Mouse (Mus musculus): ENCODE results near the gene Rtl8b.
A peak's percentile ranks its signal among the peaks of the same experiment; 100 is the strongest.
"Not testable (repeated sequence)": the region's sequence is repeated elsewhere in the genome, so short reads cannot be mapped to it uniquely, and the experiment has no call there.

Rtl8b gene

DNA sequence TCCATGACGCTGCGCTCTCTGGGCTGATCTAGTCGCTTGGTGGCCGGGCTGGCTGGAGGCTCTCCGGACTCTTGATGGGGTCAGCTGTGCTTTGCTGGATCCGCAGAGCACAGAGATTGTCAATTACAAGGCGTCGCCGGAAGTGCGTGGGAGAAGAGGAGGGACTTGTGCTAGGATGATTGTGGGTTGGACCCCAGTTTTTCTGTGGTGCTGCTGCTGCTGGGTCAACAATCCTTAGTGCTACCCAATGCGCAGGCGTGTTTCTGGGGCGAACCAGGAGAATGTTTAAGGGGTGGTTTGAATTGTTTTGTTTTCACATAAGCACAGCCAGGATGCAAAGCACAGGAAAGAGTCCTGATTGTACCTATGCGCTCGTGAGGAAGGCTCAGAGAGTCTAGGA is at the start of gene Rtl8b:
Gene Rtl8b (minus strand): TSS at position 115 of the 400 bp plus-strand sequence.
- peak; percentile 90 for DNase-seq (ENCODE audit: low read depth)

DNA sequence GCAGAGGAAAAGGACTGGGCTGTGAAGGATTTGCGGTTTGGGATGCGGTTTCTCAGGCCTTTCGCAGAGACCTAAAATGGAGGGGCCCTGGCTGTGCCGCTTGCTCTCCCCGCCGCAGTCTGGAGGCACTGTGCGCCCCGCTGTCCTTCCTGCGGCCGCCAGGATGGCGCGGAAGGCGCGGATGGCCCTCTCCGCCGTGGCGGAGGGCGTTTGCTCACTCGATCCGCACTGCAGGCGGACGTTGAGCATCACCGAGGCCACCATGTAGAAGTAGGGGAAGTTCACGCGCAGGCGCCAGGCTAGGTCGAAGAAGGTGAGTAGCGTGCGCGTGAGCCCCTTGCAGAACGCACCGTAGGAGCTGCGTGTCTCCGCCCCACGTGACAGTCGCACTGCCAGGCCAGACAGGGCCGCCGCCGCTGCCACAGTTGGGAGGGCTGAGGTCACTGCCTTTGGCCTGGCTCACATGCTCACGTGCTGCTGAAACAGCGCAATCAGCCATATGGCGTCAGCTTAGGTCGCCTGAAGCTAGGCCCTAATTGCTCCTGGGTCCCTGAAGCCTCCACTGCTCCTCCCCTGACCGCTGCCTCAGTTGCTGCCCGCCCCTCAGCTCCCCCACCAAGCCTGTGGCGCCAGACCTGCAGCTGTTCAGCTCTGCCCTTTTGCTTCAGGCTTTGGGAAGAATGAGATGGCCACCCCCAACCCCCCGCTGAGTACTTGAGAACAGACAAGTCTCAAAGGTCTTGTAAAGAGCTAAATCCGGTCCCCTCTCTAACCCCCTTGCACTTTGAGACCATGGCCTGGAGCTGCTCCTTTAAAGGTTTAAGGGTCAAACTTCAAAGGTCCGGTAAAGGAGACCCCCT is 46.3 kb upstream of the Rtl8b start:
- DNase-seq (ENCODE audit: low read depth) = no peak

DNA sequence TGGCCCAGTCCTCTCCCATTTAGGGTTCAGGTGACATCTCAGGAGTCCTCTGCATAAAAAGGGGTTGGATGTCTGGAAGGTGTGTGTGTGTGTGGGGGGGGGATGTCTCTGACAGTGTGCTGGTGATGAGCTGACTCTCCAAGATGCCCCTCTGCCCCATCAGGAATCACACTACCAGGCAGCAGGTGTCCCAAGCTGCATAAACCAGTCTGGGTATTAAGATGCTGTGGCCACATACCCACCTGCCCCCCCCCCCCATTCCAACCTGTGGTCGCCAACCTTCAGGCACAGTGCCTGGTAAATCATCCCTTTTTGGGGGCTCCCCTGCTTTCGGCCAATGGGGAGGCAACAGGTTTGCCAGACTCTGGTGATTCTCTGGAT is 45.7 kb upstream of the Rtl8b start:
- no peak for DNase-seq (ENCODE audit: low read depth)

DNA sequence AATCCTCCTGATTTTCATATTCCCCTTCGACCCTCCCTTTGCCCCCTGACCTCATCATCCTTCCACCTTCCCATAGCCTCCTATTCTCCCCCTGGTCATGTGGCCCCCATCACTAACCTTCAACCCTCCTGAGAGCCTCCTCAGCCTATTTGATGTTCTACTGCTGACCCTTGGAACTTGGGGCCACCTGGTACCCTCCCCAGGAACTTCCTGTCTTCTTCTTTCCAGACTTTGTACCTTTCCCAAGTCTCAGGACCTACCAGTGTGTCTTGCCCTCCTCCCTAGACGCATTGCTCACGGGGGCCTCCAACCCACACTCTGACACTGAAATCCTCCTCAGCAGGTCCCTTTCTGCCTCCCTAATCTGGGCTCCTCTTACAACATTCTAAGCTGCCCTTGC is 32.5 kb upstream of the Rtl8b start:
- no peak for DNase-seq (ENCODE audit: low read depth)

DNA sequence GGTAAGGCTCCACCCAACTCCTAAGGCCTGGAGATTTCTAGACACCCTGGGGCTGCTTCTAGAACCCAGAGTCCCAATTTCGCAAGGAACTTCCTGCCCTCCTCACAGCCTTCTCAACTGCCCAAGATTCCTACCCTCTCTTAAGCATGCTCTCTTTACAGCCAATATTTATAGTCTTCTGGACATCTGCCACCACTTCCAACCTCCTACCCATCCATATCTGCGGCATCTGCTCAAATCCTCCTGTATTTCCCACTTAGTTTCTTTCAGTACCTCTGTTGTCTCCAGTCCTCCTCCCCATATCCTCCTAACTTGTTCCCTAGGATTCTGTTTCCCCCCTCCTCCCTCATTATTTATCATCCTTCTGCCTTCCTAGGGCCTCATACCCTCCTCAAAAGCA is 29.0 kb upstream of the Rtl8b start:
- DNase-seq (ENCODE audit: low read depth) = no peak

DNA sequence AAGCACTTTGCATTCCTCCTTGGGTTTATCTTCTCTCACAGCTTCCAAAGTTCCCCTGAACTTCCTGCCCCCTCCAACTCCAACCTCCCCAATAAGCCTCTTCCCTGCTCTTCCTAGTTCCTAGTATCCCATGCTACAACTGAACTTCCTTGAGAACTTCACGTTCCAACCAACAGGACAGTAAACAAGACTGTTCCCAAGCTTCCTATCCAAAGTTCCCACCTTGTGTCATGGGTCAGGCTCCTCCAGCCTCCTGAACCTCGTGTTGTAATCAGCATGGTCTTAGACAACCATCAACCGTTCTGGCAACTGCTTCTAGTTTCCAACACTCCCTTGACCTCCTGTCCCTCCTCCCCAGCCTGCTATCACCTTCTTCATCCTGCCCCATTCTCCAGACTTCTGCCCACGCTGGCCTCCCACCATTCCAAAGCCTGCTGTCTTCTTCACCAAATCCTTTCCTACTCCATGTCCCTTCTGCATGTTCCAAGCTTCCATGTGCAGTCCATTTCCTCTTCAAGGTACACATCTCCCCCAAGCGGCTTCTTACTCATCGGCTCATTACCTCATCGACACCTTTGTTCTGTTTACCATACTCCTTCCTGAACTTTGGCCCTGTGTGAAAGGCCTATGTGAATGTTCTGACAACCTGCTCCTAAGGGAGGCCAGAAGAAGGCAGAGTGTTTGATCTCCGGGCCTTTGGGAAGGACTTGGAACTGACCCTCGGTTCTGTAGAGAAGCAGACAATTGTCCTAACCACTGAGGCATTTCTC is 24.0 kb upstream of the Rtl8b start:
- no peak for DNase-seq (ENCODE audit: low read depth)

DNA sequence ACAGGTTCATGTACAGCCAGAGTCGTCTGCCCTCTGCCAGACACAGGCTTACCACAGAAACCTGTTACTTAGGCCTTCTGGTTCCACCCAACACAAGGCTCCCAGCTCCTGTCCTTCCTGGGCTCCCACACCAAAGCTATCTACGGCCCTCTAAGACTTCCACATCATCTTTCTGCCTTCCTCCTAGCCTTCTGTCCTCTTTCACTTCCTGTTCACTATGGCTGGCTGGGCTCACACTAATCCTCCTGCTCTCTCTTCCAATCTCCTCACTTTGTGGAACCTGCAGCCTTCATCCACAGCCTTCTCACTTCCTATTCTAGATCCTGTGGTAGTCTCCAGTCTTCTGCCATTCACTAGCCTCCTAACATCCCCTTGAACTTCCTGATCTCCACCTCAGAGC is 22.9 kb upstream of the Rtl8b start:
- DNase-seq (ENCODE audit: low read depth) = no peak

DNA sequence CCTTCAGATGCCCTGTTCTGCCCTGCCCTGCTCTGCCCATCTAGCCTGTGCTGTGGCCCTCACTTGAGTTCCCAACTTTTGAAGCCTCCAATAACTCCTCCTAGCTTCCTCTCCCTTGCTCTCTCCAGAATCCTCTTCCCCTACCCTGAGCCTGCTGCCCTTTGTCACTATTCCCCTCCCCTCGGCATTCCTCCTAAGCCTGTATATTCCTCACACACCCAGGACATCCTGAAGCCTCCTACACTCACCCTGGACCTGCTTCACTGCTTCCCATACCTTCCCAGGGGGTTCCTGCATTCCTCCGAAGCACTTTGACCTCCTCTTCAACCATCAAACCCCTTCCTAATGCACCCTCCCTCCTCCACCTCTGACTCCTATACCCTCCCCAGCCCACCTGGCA is 21.9 kb upstream of the Rtl8b start:
- no peak for DNase-seq (ENCODE audit: low read depth)

DNA sequence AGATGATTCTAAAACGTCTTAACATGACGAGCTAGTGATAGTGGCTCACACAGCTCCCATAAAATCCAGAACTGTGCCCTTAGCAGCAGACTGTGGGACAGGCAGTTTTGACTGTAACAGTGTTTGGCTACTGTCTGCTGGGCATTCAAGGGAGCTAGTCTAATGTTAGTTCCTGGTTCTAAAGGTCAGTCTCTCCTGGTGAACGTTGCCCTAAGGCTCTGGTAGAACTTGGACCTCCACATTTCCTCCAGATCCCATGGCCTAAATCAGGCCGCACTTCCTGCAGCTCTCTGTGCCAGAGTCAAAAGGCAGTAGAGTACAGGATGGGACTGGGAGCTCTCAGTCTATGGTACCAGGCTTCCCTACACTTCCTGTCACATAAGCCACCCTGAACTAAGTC is 14.5 kb upstream of the Rtl8b start:
- DNase-seq (ENCODE audit: low read depth) = not testable (repeated sequence)

DNA sequence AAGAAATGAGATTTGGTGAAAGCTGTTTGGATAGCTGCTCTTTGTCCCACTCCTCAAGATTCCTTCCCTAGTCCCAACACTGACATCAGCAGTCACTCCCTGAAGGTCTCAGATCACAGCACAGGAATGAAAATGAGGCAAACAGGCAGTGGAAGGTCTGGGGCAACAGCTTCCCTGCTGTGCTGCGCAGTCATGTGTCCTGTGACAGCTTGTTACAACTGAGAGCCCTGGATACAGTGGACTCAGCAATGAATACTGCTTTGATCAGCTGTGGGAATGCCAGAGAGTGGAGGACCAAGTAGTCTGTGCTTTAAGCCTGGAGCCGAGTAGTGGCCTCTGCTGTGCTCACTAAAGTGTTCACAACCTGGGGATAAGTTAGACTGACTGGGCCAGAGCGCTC is 12.4 kb upstream of the Rtl8b start:
- DNase-seq (ENCODE audit: low read depth) = not testable (repeated sequence)

DNA sequence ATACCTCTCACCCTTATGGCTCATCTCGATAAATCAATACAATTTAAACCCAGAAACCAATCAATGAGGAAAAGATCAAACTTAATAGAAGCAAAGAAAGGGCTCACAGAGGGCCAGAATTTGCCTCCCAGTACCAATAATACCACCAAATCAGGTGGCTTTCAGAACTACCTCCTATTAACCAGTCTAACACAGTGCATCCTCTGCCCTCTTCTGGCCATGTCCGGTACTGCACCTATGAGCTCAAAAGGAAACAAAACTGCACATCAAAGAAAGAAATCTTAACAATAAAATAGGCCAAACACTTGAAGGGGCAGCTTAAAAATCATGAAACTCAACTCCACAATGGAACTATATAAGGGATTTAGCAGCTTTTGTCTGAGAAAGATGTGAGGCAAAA is 6.7 kb upstream of the Rtl8b start:
- peak; percentile 4 for DNase-seq (ENCODE audit: low read depth)

DNA sequence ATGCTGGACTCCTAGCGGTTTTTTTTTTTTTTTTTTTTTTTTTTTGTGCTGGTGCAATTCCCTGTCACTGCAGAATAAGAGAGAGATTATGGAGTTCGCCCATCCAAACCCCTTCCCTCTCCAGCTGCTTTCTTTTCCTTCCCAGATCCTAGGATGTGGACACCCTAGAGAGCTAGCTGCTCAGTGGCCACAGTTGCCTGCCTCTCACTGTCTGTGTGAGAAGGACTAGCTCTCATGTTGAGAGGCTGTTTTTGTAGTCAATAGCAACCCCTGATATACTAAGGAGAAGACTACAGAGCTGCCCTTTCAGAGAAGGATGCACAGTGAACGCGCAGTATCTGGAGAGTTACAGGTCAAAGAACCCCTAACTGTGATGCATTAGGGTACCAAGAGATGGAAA is 488 bp upstream of the Rtl8b start:
- DNase-seq (ENCODE audit: low read depth) = not testable (repeated sequence)

DNA sequence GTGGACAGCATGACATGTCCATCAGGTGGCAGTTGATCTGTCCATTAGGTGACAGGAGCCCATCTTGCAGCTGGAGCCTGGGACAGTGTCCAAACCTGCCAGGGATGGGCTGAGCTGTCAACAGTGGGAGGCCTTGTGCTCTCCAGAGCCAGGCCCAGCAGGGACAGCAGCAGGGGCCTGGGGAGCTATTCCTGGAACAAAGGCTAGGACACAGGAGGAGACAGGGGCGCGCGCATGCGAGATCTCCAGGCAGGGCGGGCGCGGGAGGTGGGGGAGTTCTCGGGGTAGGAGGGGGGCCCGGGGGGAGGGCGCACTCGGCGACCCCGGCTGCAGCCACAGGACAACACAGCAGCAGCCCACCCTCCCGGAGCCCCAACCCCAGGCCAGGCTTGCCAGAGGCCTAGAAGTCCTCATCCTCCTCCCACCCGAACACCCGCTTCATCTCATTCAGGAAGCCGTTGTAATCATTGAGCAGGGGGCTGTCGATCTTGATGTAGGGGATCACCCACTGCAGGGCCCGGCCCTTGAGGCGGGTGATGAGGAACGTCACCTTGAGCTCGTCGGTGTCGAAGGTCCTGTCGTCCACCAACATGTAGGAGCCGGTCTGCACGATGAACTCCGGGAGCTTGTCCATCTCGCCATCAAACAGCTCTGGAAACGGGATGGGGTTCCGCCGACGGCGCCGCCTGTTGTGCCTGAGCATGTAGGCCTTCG is 494 bp downstream of the Rtl8b start:
- DNase-seq (ENCODE audit: low read depth) = not testable (repeated sequence)

DNA sequence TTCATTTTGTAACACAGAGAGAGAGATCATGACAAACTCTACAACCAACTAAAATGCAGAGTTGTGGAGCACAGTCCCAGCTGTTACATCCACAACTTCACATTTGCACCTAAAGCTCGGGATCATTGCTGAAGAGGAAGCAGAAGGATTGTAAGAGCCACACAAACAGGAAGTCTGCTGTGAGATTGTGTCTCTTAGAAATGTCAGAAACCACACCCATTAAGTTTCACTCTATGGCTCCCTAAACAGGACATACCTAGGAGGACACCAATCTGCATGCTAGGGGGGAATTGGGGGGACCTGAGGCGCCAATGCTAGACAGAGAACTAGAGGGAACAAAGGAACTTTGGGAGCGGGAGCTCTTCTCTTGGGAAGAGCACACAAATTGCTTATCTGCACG is 17.3 kb downstream of the Rtl8b start:
- peak; percentile 4 for DNase-seq (ENCODE audit: low read depth)

DNA sequence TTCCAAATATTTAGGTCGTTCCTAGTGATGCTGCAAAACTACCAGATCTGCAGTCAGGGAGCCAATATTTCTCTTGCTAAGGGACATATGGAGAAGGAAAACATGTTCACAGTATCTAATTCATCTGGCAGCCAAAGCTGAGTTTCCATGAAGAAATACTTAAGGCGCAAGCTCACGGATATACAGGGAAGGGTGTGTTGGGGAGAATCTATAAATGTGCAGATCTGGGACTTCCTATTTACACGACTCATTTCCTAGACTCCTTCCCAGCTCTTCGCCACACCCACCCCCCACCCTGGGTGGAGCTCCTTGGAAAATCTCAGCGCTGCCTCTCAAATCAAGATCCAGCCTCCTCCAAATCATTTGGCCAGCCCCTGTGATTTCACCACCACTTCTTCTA is 24.3 kb downstream of the Rtl8b start:
- DNase-seq (ENCODE audit: low read depth) = no peak

DNA sequence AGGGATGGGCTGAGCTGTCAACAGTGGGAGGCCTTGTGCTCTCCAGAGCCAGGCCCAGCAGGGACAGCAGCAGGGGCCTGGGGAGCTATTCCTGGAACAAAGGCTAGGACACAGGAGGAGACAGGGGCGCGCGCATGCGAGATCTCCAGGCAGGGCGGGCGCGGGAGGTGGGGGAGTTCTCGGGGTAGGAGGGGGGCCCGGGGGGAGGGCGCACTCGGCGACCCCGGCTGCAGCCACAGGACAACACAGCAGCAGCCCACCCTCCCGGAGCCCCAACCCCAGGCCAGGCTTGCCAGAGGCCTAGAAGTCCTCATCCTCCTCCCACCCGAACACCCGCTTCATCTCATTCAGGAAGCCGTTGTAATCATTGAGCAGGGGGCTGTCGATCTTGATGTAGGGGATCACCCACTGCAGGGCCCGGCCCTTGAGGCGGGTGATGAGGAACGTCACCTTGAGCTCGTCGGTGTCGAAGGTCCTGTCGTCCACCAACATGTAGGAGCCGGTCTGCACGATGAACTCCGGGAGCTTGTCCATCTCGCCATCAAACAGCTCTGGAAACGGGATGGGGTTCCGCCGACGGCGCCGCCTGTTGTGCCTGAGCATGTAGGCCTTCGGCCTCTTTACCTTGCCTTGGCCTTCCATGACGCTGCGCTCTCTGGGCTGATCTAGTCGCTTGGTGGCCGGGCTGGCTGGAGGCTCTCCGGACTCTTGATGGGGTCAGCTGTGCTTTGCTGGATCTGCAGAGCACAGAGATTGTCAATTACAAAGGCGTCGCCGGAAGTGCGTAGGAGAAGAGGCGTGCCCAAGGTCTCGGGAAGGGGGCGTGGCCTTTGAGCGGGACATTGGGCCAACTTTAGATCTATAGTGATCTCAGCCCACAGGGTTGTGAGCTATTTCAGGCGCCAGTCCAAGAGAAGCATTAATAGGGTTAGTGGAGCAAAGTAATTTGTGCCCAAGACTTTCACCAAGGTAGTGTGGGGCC is 26.9 kb downstream of the Rtl8b start, which contains the start of gene Rtl8a:
Gene Rtl8a (minus strand): TSS at position 703 of the 982 bp plus-strand sequence.
- DNase-seq (ENCODE audit: low read depth) = peak; percentile 85

DNA sequence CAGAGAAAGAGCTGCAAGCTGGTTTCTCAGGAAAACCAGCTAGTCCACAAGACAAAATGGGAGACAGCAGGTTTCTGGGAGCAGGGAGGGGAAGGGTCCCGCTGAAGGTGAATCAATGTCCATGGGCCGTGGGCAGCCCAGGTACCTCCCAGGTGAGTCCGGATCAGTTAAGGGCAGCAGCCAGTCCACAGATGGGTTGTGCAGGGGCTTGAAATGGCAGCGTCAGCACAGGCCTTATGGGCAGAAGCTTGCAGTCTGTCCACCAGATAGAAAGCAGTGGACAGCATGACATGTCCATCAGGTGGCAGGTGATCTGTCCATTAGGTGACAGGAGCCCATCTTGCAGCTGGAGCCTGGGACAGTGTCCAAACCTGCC is 27.6 kb downstream of the Rtl8b start:
- not testable (repeated sequence) for DNase-seq (ENCODE audit: low read depth)

DNA sequence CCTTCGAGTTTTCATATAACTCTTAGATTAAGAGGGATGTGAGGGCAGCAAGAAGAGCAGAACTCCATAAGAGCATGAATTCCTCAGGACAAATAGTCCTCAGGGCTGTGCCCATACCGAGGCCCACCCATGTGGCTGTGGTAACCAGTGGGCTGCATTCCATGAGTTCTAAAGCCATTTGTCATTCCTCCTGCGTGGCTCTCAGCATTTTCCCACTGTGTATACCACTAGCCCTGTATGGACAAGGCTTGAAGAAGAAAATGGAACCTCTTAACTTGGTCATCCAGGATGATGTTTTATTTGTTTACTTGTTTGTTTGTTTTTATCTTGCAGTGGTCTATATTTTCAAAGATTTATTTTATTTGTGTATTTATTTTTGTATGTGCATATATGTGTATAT is 32.1 kb downstream of the Rtl8b start:
- DNase-seq (ENCODE audit: low read depth) = not testable (repeated sequence)
